Mouse (Mus musculus) left cerebral cortex, postnatal 4 days (tissue): ENCODE measurements around the gene Trpc4. TPM values are rescaled to one million over a fixed set of nuclear protein-coding genes. Genes with fewer than 3 reads are reported as not detected.

Experiments
- DNase-seq: peaks from one replicate; pipeline ENCODE4 v3.0.0-alpha.2; 2022
- intact Hi-C: fragments of 180-260 bp; cut with DNase I; formaldehyde crosslinking; loops from one replicate; pipeline ENCODE4 v1.15.1; 2025
- total RNA-seq, 2 experiments: library from RNA; stranded (reverse); gene quantifications; 2 replicates each; pipeline ENCODE4 v1.2.3; 2021

Gene Trpc4
- total RNA-seq, 2 experiments from 2014 or later = 55.1 to 60.5 TPM

GRCm38 (mm10) chr3:54249311-54249710, 93.5 kb downstream of the Trpc4 start:
- intact Hi-C loops = no loop called here
- DNase-seq = peak; percentile 30

GRCm38 (mm10) chr3:54266943-54267342, 111.1 kb downstream of the Trpc4 start:
- intact Hi-C loops = no loop called here
- DNase-seq = no peak

DNA sequence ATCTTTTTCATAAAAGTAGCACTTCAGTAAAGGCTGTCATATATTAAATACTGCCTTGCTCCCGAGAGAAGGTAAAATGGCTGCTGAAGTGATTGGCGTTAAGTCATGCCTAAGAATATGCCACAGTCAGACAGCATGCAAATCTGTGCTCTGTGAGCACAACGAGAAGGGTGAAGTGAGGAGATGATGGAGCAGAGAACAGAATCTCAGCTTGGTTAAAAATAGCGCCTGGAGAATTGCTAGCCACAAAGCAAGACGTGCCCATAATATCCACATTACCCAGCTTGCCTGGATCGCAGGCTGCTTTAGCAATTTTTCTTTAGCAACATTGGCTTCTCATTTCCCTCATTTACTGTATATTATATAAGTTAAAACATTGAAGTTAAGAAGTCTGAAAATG, 113.3 kb downstream of the Trpc4 start:
- intact Hi-C loops = no loop called here
- DNase-seq = no peak

DNA sequence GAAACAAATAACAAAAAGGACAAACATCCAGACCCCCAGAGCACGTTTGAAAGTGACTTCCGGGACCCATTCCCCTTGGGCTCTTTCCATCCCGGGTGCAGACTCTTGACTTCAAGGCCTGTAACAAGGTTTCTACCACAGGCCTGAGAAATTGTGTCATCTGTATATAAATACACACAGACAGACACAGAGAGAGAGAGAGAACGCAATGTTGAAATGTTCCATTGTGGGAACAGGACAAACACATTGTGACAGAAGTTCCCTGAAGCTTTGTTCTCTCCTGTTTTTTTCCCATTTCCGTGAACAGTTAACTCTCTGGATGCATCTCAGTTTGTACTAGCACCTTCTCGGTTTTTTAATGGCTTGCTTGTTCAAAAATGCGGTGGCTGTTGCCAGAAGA, 118.8 kb downstream of the Trpc4 start:
- no peak for DNase-seq
- intact Hi-C loops = no loop called here

- no peak for DNase-seq
- intact Hi-C loops = no loop called here
Measured at GRCm38 (mm10) chr3:54289731-54290130, 133.9 kb downstream of the Trpc4 start.

DNA sequence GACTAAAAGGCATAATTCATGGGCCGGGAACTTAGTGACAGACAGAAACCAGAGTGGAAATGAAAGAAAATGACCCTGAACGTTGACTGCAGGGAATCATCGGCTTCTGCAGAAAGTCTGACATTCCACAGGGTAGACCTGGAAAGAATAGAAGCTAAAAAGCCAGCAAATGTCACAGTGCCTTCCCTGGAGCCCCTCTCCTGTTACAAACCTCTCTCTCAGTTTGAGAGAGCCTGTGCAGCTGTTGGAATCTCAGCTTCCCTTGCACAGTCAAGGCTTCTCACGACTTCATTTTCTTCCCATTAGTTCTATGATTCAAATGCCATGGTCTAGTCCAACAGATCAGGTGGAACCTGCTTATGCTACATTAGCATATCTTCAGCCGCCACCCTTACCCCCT, 154.8 kb downstream of the Trpc4 start:
- DNase-seq = no peak
- intact Hi-C loops = loop anchor here (5.0 kb wide), 1 partner anchor 153 kb away; the partner anchor contains the start of gene Trpc4

DNA sequence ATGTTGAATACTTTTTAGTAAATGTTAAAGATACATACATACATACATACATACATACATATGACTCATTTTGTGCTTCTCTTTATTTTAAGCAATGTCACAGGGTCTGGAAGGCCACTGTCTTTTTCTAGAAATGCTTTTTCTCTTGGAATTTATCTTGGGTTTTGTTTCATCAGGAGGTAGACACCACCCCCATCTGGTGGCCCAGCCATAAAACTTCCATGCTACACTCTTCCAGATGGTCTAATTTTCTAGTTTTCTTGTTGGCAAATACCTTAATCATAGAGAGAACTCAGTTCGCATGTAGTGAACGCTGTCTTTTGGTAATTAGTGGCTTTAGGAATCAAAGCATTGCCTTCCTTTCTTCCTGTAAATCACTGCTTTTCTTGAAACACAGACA, 158.2 kb downstream of the Trpc4 start:
- DNase-seq = no peak
- intact Hi-C loops = loop anchor here (5.0 kb wide), 1 partner anchor 157 kb away; the partner anchor contains the start of gene Trpc4

DNA sequence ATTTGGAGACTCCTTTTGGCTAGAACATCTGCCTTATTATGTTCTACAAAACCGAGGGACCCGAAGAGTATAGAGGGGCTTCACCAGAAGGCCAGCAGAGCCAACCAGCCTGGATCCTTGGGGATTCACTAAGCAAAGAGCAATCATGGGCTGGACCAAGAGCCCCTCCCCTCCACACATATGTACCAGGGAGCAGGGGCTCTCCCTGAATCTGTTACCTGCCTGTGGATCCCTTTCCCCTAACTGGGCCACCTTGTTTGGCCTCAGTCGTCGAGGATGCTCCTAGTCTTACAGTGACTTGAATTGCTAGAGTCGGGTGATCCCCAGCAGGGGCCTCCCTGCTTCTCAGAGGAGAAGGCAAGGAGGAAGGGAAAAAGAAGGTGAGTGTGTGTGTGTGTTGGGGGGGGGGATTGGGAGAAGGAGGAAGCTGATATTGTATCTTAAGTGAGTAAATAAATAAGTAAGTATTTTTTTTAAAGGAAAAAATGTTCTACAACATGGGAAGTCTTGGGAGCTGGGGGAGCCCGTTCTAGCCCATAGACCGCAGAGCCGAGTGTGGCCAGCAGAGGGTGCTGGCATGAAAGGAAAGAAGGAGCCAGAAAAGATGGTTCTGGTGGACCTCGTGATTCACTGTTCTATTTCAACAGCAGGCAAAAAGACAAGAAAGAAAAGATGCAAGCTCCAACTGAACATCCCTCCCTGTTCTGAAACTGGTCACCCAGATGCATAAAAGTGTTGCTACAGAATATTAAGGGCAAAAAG, 197.2 kb downstream of the Trpc4 start:
- intact Hi-C loops = no loop called here

DNA sequence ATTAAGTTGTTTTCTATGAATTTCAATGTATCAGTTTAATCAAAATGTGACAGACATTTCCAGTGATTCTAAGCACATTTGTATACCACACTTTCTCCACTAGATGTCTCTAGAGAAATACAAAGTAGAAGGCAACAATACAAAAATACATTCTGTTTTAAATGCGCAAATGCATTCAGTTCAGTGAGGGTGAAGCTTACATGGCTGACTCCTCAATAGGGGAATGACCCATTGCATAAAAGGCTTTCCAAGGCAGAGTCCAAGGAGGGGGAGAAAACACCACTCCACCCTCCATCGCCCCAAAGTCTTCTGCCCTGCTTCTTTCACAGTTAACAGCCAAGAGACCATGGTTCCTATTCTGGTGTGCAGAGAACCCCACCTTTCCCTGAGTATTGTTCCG, 201.7 kb downstream of the Trpc4 start:
- intact Hi-C loops = loop anchor here (5.0 kb wide), 1 partner anchor 315 kb away; no protein-coding TSS in a partner anchor

More for the DNA sequence above, 197.2 kb downstream of the Trpc4 start:
- DNase-seq = peak; percentile 68

GRCm38 (mm10) chr3:54358463-54359189, 202.8 kb downstream of the Trpc4 start:
- DNase-seq = no peak
- intact Hi-C loops = loop anchor here (5.0 kb wide), 1 partner anchor 314 kb away; no protein-coding TSS in a partner anchor

More for the DNA sequence above, 201.7 kb downstream of the Trpc4 start:
- DNase-seq = no peak

- no peak for DNase-seq
- intact Hi-C loops = no loop called here
Measured at GRCm38 (mm10) chr3:54360897-54361296, 205.1 kb downstream of the Trpc4 start, which contains the start of gene Postn. TSS of gene Postn (plus strand) at chr3:54361109.

- intact Hi-C loops = no loop called here
- no peak for DNase-seq
Measured at GRCm38 (mm10) chr3:54361656-54362055, 205.8 kb downstream of the Trpc4 start.

Other genes with a start within 250 kb of the Trpc4 start
- gene Postn, start 205.1 kb downstream of the Trpc4 start, total RNA-seq = 10 to 100 TPM in 1 of 2 experiments, 1 to 10 TPM in 1; 9.6 to 11.3 TPM